Mouse (Mus musculus): Measurements from ENCODE around the gene Zfp263. TPM values are rescaled to one million over a fixed set of nuclear protein-coding genes. Genes with fewer than 3 reads are reported as not detected.

The Zfp263 gene
- polyA plus RNA-seq (2014; fragmentation: Nextera tagmentation; extraction: Ambion mirVana): 27.3 and 30.9 TPM in 2 replicates

- Histone ChIP-seq H3K9ac (ENCODE audit: low read length) (peak within 1 kb of the TSS; percentile 91), H3K36me3 (ENCODE audit: control insufficient read depth, insufficient read depth, low read length) (peaks cover 19% of the 10 kb centered on the region), H3K27me3 (replicated peaks; ENCODE audit: control insufficient read depth, insufficient read depth, low read length) (no peaks in the 10 kb centered on the region), H3K4me1 (ENCODE audit: control insufficient read depth, insufficient read depth, low read length) (peaks cover 12% of the 10 kb centered on the region), H3K4me2 (ENCODE audit: low read length) (peak within 1 kb of the TSS; percentile 93), H3K4me3 (ENCODE audit: low read depth, low read length) (peak within 1 kb of the TSS; percentile 81), H3K27ac (ENCODE audit: low read depth, low read length) (peak within 1 kb of the TSS; percentile 83), H3K9me3 (replicated peaks; ENCODE audit: control insufficient read depth, low read length) (peaks cover 9% of the 10 kb centered on the region; the same call in 1 of the 2 replicates)
- under 1% methylated on average over 42 of the region's 42 CpGs for WGBS
- peak; percentile 97 for ATAC-seq
- peak; percentile 99 for DNase-seq (ENCODE audit: low spot score)
Measured at GRCm38 (mm10) chr16:3743503-3744185, at the start of gene Zfp263. Gene Zfp263 (plus strand): TSS chr16:3744093.

- H3K9ac ChIP-seq (ENCODE audit: low read length): no peak overlapping the region
- WGBS: 89% methylated on average over 8 of the region's 8 CpGs
- no peaks in the 10 kb centered on the region for H3K36me3 ChIP-seq (ENCODE audit: control insufficient read depth, insufficient read depth, low read length)
- DNase-seq (ENCODE audit: low spot score) (no peak), ATAC-seq (no peak)
- no peaks in the 10 kb centered on the region for H3K9me3 ChIP-seq (replicated peaks; ENCODE audit: control insufficient read depth, low read length)
- no peaks in the 10 kb centered on the region for H3K27me3 ChIP-seq (replicated peaks; ENCODE audit: control insufficient read depth, insufficient read depth, low read length)
- no peak overlapping the region for H3K4me3 ChIP-seq (ENCODE audit: low read depth, low read length)
- H3K4me2 ChIP-seq (ENCODE audit: low read length): no peak overlapping the region
- no peaks in the 10 kb centered on the region for H3K4me1 ChIP-seq (ENCODE audit: control insufficient read depth, insufficient read depth, low read length)
- no peak overlapping the region for H3K27ac ChIP-seq (ENCODE audit: low read depth, low read length)
Measured at GRCm38 (mm10) chr16:3699281-3699680, 44.6 kb upstream of the Zfp263 start.

DNA sequence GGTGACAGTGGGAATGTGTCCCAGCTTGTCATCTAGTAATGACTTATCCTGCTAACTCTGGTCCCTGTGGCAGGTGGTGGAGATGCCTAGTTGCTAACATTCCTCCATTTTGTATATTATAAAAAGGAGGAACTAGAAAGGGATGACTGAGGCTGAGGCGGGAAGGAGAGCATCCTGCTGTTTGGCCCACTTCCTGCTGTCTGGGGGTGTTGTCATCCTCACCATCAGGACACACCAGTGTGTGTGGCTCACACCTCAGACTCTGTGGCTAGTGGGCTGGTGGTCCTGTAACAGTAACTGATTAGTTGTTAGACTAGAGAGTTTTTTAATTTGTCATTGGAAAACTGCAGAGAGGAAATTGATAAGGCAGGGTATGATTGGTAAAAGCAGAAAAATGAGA is 43.0 kb upstream of the Zfp263 start:
- DNase-seq (ENCODE audit: low spot score) (no peak), ATAC-seq (no peak)
- no peak overlapping the region for H3K4me2 ChIP-seq (ENCODE audit: low read length)
- no peak overlapping the region for H3K27ac ChIP-seq (ENCODE audit: low read depth, low read length)
- no peak overlapping the region for H3K9ac ChIP-seq (ENCODE audit: low read length)
- H3K36me3 ChIP-seq (ENCODE audit: control insufficient read depth, insufficient read depth, low read length): no peaks in the 10 kb centered on the region
- H3K4me1 ChIP-seq (ENCODE audit: control insufficient read depth, insufficient read depth, low read length): no peaks in the 10 kb centered on the region
- no peak overlapping the region for H3K4me3 ChIP-seq (ENCODE audit: low read depth, low read length)
- no peaks in the 10 kb centered on the region for H3K27me3 ChIP-seq (replicated peaks; ENCODE audit: control insufficient read depth, insufficient read depth, low read length)
- no peaks in the 10 kb centered on the region for H3K9me3 ChIP-seq (replicated peaks; ENCODE audit: control insufficient read depth, low read length)
- WGBS: 95% methylated on average over 1 of the region's 1 CpGs

- Histone ChIP-seq H3K4me3 (ENCODE audit: low read depth, low read length) (no peak overlapping the region), H3K36me3 (ENCODE audit: control insufficient read depth, insufficient read depth, low read length) (no peaks in the 10 kb centered on the region), H3K27ac (ENCODE audit: low read depth, low read length) (no peak overlapping the region), H3K9me3 (replicated peaks; ENCODE audit: control insufficient read depth, low read length) (no peaks in the 10 kb centered on the region), H3K4me1 (ENCODE audit: control insufficient read depth, insufficient read depth, low read length) (no peaks in the 10 kb centered on the region), H3K27me3 (replicated peaks; ENCODE audit: control insufficient read depth, insufficient read depth, low read length) (no peaks in the 10 kb centered on the region), H3K9ac (ENCODE audit: low read length) (no peak overlapping the region), H3K4me2 (ENCODE audit: low read length) (no peak overlapping the region)
- ATAC-seq: no peak
- no peak for DNase-seq (ENCODE audit: low spot score)
- 87% methylated on average over 6 of the region's 6 CpGs for WGBS
Measured at GRCm38 (mm10) chr16:3706680-3707079, 37.2 kb upstream of the Zfp263 start.

- WGBS: 96% methylated on average over 2 of the region's 2 CpGs
- Histone ChIP-seq H3K9ac (ENCODE audit: low read length) (no peak overlapping the region), H3K36me3 (ENCODE audit: control insufficient read depth, insufficient read depth, low read length) (no peaks in the 10 kb centered on the region), H3K9me3 (replicated peaks; ENCODE audit: control insufficient read depth, low read length) (no peaks in the 10 kb centered on the region), H3K4me3 (ENCODE audit: low read depth, low read length) (no peak overlapping the region), H3K4me2 (ENCODE audit: low read length) (no peak overlapping the region), H3K27me3 (replicated peaks; ENCODE audit: control insufficient read depth, insufficient read depth, low read length) (no peaks in the 10 kb centered on the region), H3K27ac (ENCODE audit: low read depth, low read length) (no peak overlapping the region), H3K4me1 (ENCODE audit: control insufficient read depth, insufficient read depth, low read length) (no peaks in the 10 kb centered on the region)
- DNase-seq (ENCODE audit: low spot score) (no peak), ATAC-seq (no peak)
Measured at GRCm38 (mm10) chr16:3714731-3715130, 29.2 kb upstream of the Zfp263 start.

DNA sequence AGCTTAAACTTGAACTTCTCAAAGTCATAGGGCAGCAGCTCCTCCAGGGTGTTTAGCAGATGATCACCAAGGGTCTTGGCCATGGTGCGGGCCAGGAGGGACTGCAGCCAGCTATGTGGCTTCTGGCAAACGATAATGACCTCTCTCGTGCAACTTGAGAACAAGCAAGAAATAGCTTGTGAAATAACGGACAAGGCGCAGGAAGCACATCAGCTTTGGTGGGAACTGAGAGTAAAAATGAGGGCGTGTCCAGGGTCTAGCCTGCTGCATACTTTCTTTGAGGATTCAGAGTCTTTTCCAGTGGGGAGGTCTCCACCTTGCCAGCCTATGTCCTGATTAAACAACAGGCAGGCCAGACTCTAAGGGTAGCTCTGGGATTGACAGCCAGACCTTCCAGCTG is 25.9 kb upstream of the Zfp263 start, which contains the start of gene Mefv:
TSS of gene Mefv (minus strand) at position 118 of the 400 bp plus-strand sequence.
- no peak within 1 kb of the TSS for H3K4me3 ChIP-seq (ENCODE audit: low read depth, low read length)
- DNase-seq (ENCODE audit: low spot score) (no peak), ATAC-seq (no peak)
- H3K27me3 ChIP-seq (replicated peaks; ENCODE audit: control insufficient read depth, insufficient read depth, low read length): no peaks in the 10 kb centered on the region
- no peak within 1 kb of the TSS for H3K9ac ChIP-seq (ENCODE audit: low read length)
- WGBS: 92% methylated on average over 6 of the region's 6 CpGs
- H3K4me2 ChIP-seq (ENCODE audit: low read length): no peak within 1 kb of the TSS
- H3K36me3 ChIP-seq (ENCODE audit: control insufficient read depth, insufficient read depth, low read length): no peaks in the 10 kb centered on the region
- H3K9me3 ChIP-seq (replicated peaks; ENCODE audit: control insufficient read depth, low read length): no peaks in the 10 kb centered on the region
- H3K4me1 ChIP-seq (ENCODE audit: control insufficient read depth, insufficient read depth, low read length): no peaks in the 10 kb centered on the region
- no peak within 1 kb of the TSS for H3K27ac ChIP-seq (ENCODE audit: low read depth, low read length)

GRCm38 (mm10) chr16:3723231-3723630 is 20.7 kb upstream of the Zfp263 start:
- no peak overlapping the region for H3K4me3 ChIP-seq (ENCODE audit: low read depth, low read length)
- no peak overlapping the region for H3K4me2 ChIP-seq (ENCODE audit: low read length)
- ATAC-seq: no peak
- H3K9me3 ChIP-seq (replicated peaks; ENCODE audit: control insufficient read depth, low read length): no peaks in the 10 kb centered on the region
- H3K27ac ChIP-seq (ENCODE audit: low read depth, low read length): no peak overlapping the region
- WGBS: 75% methylated on average over 3 of the region's 3 CpGs
- no peaks in the 10 kb centered on the region for H3K27me3 ChIP-seq (replicated peaks; ENCODE audit: control insufficient read depth, insufficient read depth, low read length)
- DNase-seq (ENCODE audit: low spot score): no peak
- H3K4me1 ChIP-seq (ENCODE audit: control insufficient read depth, insufficient read depth, low read length): no peaks in the 10 kb centered on the region
- H3K36me3 ChIP-seq (ENCODE audit: control insufficient read depth, insufficient read depth, low read length): no peaks in the 10 kb centered on the region
- H3K9ac ChIP-seq (ENCODE audit: low read length): no peak overlapping the region

DNA sequence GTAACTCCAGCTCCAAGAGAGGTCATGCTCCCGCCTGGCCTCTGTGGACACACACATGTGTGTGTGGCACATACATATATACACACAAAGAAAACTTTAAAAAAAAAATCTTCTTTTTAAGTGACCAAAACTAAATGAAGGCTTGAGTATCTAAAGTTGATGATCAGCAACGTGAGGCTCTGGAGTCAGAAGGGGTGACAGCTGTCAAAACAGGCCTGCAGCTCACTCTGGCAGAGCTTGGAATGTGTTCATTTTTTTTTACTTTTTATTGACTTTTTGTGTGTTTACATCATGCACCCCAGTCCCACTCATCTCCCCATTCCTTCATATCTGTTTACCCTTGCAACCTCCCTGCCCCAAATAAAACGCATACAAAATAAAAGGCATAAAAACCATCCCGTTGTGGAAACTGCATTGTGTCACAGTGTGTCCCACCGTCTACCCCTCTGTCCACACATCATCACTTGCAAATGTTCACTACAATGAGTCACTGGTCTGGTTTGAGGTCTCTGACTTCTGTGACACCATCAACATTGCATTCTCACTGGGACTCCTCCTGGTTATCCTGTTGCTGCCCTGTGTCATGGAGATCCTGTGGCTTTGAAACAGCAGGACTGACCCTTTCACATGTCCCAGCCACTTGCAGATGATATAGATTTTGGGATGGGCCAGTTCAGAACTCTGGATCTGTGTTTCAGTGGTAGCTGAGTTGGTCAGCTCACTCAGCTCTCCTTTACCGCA is 15.7 kb upstream of the Zfp263 start:
- DNase-seq (ENCODE audit: low spot score): no peak
- 84% methylated on average over 6 of the region's 6 CpGs for WGBS

GRCm38 (mm10) chr16:3732612-3733011 is 11.3 kb upstream of the Zfp263 start:
- ATAC-seq (no peak), DNase-seq (ENCODE audit: low spot score) (no peak)
- Histone ChIP-seq H3K27ac (ENCODE audit: low read depth, low read length) (no peak overlapping the region), H3K4me1 (ENCODE audit: control insufficient read depth, insufficient read depth, low read length) (no peaks in the 10 kb centered on the region), H3K36me3 (ENCODE audit: control insufficient read depth, insufficient read depth, low read length) (no peaks in the 10 kb centered on the region), H3K4me3 (ENCODE audit: low read depth, low read length) (no peak overlapping the region), H3K4me2 (ENCODE audit: low read length) (no peak overlapping the region), H3K27me3 (replicated peaks; ENCODE audit: control insufficient read depth, insufficient read depth, low read length) (no peaks in the 10 kb centered on the region), H3K9me3 (replicated peaks; ENCODE audit: control insufficient read depth, low read length) (no peaks in the 10 kb centered on the region), H3K9ac (ENCODE audit: low read length) (no peak overlapping the region)
- 83% methylated on average over 4 of the region's 4 CpGs for WGBS

More for the DNA sequence above, 15.7 kb upstream of the Zfp263 start:
- ATAC-seq: no peak
- H3K4me1 ChIP-seq (ENCODE audit: control insufficient read depth, insufficient read depth, low read length): no peaks in the 10 kb centered on the region
- H3K27ac ChIP-seq (ENCODE audit: low read depth, low read length): no peak overlapping the region
- H3K36me3 ChIP-seq (ENCODE audit: control insufficient read depth, insufficient read depth, low read length): no peaks in the 10 kb centered on the region
- no peak overlapping the region for H3K4me3 ChIP-seq (ENCODE audit: low read depth, low read length)
- no peak overlapping the region for H3K4me2 ChIP-seq (ENCODE audit: low read length)
- H3K9me3 ChIP-seq (replicated peaks; ENCODE audit: control insufficient read depth, low read length): no peaks in the 10 kb centered on the region
- no peak overlapping the region for H3K9ac ChIP-seq (ENCODE audit: low read length)
- no peaks in the 10 kb centered on the region for H3K27me3 ChIP-seq (replicated peaks; ENCODE audit: control insufficient read depth, insufficient read depth, low read length)
